Mouse (Mus musculus) ovary, postnatal 36 days (tissue): ENCODE measurements around the gene Alkbh1.

ENCODE experiments used
- DNase-seq: peaks from one replicate; pipeline ENCODE4 v3.0.0; 2022; ENCODE audit warnings: low spot score, mixed read lengths

Alkbh1 gene

GRCm38 (mm10) chr12:87418921-87419320 lies 24.9 kb downstream of the Alkbh1 start:
- no peak for DNase-seq

- DNase-seq: peak; percentile 45
These were observed 27.1 kb downstream of the Alkbh1 start for GRCm38 (mm10) chr12:87416690-87417089.

GRCm38 (mm10) chr12:87415358-87415757 lies 28.5 kb downstream of the Alkbh1 start:
- no peak for DNase-seq

- peak; percentile 60 for DNase-seq
These were observed 30.5 kb downstream of the Alkbh1 start for GRCm38 (mm10) chr12:87413179-87413790.

- no peak for DNase-seq
These were observed 32.8 kb downstream of the Alkbh1 start for GRCm38 (mm10) chr12:87410999-87411398.

- no peak for DNase-seq
These were observed 34.7 kb downstream of the Alkbh1 start for GRCm38 (mm10) chr12:87409123-87409522.

GRCm38 (mm10) chr12:87407869-87408605 lies 35.8 kb downstream of the Alkbh1 start:
- peak; percentile 16 for DNase-seq

GRCm38 (mm10) chr12:87405721-87406120 lies 38.1 kb downstream of the Alkbh1 start:
- no peak for DNase-seq

GRCm38 (mm10) chr12:87405165-87405564 lies 38.7 kb downstream of the Alkbh1 start:
- no peak for DNase-seq

- no peak for DNase-seq
These were observed 41.9 kb downstream of the Alkbh1 start for GRCm38 (mm10) chr12:87401883-87402282.

- DNase-seq: no peak
These were observed 44.5 kb downstream of the Alkbh1 start for GRCm38 (mm10) chr12:87399119-87399819.

- DNase-seq: no peak
These were observed 45.9 kb downstream of the Alkbh1 start for GRCm38 (mm10) chr12:87397811-87398417.

GRCm38 (mm10) chr12:87397126-87397525 lies 46.7 kb downstream of the Alkbh1 start:
- DNase-seq: no peak

- DNase-seq: no peak
These were observed 49.5 kb downstream of the Alkbh1 start for GRCm38 (mm10) chr12:87394316-87394715.

GRCm38 (mm10) chr12:87393447-87394145 lies 50.2 kb downstream of the Alkbh1 start:
- DNase-seq: no peak

- DNase-seq: no peak
These were observed 52.5 kb downstream of the Alkbh1 start for GRCm38 (mm10) chr12:87391355-87391754.

- DNase-seq: no peak
These were observed 54.6 kb downstream of the Alkbh1 start for GRCm38 (mm10) chr12:87389231-87389630.

- DNase-seq: peak; percentile 99
These were observed 55.6 kb downstream of the Alkbh1 start, which contains the start of gene Sptlc2 for GRCm38 (mm10) chr12:87388122-87388774. Gene Sptlc2 (minus strand): TSS chr12:87388355.

- DNase-seq: peak; percentile 34
These were observed 56.4 kb downstream of the Alkbh1 start for GRCm38 (mm10) chr12:87387171-87388121.

- DNase-seq: no peak
These were observed 58.8 kb downstream of the Alkbh1 start for GRCm38 (mm10) chr12:87385051-87385450.
